Mouse (Mus musculus) thymus, adult 2 months (tissue): ENCODE measurements around the gene Mgst2.

Source experiments
- CTCF ChIP-seq: fragments of 200-500 bp; IDR thresholded peaks from 2 replicates; pipeline ENCODE4 v1.5.1; 2012; ENCODE audit warnings: mild to moderate bottlenecking, control low read depth, low read length, moderate library complexity, borderline replicate concordance; ENCODE audit not compliant: control insufficient read depth, poor library complexity, insufficient read depth; ENCODE audit errors: extremely low read depth
- POLR2A ChIP-seq: fragments of 200-500 bp; IDR thresholded peaks from 2 replicates; pipeline ENCODE4 v1.6.1; 2012; ENCODE audit warnings: mild to moderate bottlenecking, low read length, control low read depth, moderate library complexity; ENCODE audit not compliant: control insufficient read depth, poor library complexity, insufficient read depth; ENCODE audit errors: extremely low read depth

GRCm38 (mm10) chr3:51714469-51714868, 54.3 kb downstream of the Mgst2 start:
- TF ChIP-seq CTCF = no peak
- TF ChIP-seq POLR2A = no peak
